Mouse (Mus musculus) E14TG2a.4 (cell line): ENCODE measurements at regions not wholly inside any gene's neighbourhood (a gene's known extent, or its start where the extent isn't known, plus 50 kb on each side); places are given as distances from the start of the nearest gene placed in this dataset.

ENCODE experiments used
- H3K27me3 ChIP-seq: 2 replicates; pipeline ENCODE4 v1.6.1; 2014; ENCODE audit warnings: low read length, control low read depth; ENCODE audit not compliant: insufficient read depth
- H3K36me3 ChIP-seq: 2 replicates; pipeline ENCODE4 v1.6.1; 2014; ENCODE audit warnings: low read length, control low read depth; ENCODE audit not compliant: insufficient read depth
- H3K4me1 ChIP-seq: replicated peaks from 2 replicates; pipeline ENCODE4 v1.6.1; 2014; ENCODE audit warnings: low read depth, low read length, control low read depth
- H3K4me3 ChIP-seq: replicated peaks from 2 replicates; pipeline ENCODE4 v1.5.1; 2014; ENCODE audit warnings: mild to moderate bottlenecking, low read length
- H3K9me3 ChIP-seq: 2 replicates; pipeline ENCODE4 v1.6.1; 2014; ENCODE audit warnings: low read length, control low read depth
- CTCF ChIP-seq: conservative IDR thresholded peaks from 2 replicates; pipeline ENCODE4 v1.5.1; 2014; ENCODE audit warnings: low read length
- NANOG ChIP-seq: IDR thresholded peaks from 2 replicates; pipeline ENCODE4 v1.6.1; 2014; ENCODE audit warnings: borderline replicate concordance, low read length, mixed read lengths
- POU5F1 ChIP-seq: IDR thresholded peaks from 2 replicates; pipeline ENCODE4 v1.6.1; 2014; ENCODE audit warnings: low read length, borderline replicate concordance

DNA sequence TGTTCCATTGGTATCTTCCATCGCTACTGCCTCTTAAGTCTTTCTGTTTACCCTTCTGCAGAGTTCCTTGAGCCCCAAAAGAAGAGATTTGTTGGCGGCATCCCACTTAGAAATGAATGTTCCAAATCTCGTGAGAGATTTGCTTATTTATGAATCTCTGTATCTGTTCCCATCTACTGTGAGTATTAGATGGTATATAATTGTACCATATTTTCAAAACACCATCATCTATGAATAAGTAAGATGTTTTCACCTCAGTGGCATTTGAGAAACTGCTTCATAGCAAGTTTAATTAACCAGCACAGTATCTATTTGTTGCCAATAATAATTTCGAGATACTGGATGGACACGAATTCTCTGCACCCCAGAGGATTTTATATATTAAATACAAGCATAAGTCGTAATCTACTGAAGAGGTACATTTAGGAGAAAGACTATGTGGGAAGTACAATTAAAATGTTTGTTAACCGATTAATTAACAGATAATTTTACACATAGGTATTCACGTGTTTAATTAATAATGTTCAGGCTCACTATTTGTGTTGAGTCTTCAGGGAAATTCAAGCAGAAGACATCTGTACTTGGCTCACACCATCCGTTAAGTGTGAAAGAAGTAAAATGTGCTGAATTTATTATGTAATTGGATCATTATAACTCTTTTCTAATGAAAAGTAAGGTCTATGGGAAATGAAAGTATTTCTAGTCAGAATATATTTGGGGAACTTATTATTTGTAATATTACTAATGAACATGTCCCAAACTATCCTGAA lies 224.0 kb upstream of the Xrcc4 start:
- Histone ChIP-seq H3K4me3 (no peak overlapping the region), H3K36me3 (no peaks in the 10 kb centered on the region), H3K9me3 (no peaks in the 10 kb centered on the region), H3K27me3 (no peaks in the 10 kb centered on the region), H3K4me1 (no peaks in the 10 kb centered on the region)
- TF ChIP-seq POU5F1 (no peak), CTCF (no peak), NANOG (no peak)

DNA sequence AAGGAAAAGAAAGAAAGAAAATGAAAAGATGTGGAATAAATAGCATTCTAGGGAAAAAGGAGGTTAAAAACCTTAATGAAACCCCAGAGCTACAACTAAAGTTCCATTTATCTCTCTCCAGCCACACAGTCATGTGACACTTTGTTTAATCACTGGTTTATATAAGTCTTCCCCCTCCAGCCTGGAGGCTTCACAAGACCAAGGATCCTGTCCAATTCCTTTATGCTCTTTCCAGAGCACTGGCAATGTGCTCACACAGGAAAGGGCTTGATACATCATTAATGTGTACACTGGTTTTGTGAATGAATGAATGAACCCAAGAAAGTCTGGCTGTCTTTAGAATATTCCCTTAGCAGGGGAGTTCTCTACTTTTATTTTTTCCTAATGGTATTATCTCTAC lies 221.1 kb upstream of the Xrcc4 start:
- H3K36me3 ChIP-seq: no peaks in the 10 kb centered on the region
- H3K27me3 ChIP-seq: no peaks in the 10 kb centered on the region
- no peak overlapping the region for H3K4me3 ChIP-seq
- H3K9me3 ChIP-seq: no peaks in the 10 kb centered on the region
- TF ChIP-seq CTCF (no peak), POU5F1 (no peak), NANOG (no peak)
- H3K4me1 ChIP-seq: no peaks in the 10 kb centered on the region

DNA sequence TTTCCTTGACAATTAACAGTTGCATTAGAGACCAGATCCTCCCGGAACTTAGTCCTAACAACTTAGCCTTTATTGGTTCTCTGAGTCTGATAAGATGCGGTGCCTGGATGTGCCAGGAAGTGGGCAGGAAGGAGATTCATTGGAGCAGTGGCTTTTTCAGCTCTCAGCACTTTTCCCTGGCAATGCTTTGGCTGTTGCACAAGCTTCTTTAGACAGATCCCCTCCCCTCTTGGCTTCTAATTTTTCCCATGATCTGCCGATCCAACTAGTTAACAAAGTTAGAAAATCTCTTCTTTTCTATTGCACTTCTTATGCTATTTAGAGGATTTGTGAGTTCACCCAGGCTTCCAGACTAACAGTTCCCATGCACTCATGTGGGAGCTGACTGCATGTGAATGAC lies 211.1 kb upstream of the Xrcc4 start:
- H3K4me3 ChIP-seq: no peak overlapping the region
- TF ChIP-seq CTCF: no peak
- TF ChIP-seq POU5F1: no peak
- TF ChIP-seq NANOG: no peak
- no peaks in the 10 kb centered on the region for H3K36me3 ChIP-seq
- no peaks in the 10 kb centered on the region for H3K9me3 ChIP-seq
- H3K4me1 ChIP-seq: no peaks in the 10 kb centered on the region
- H3K27me3 ChIP-seq: no peaks in the 10 kb centered on the region

DNA sequence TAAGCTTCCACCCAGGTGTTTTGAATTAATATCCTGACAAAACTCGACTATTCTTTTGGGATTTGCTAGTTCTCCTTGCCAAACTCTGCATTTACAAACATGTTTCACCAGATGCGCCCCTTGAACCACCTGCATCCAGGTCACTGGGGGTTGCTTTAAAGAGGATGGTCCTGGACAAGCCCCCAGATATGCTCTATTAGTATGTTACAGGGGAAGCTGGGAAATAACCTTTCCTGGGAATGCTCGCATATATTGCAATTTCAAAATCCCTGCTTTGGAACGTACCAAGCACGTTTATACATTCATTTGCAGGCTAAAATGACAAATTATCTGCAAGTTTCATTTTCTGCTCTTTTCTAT lies 205.2 kb upstream of the Xrcc4 start:
- no peak for TF ChIP-seq CTCF
- TF ChIP-seq NANOG: no peak
- no peak for TF ChIP-seq POU5F1
- Histone ChIP-seq H3K27me3 (no peaks in the 10 kb centered on the region), H3K4me3 (no peak overlapping the region)

DNA sequence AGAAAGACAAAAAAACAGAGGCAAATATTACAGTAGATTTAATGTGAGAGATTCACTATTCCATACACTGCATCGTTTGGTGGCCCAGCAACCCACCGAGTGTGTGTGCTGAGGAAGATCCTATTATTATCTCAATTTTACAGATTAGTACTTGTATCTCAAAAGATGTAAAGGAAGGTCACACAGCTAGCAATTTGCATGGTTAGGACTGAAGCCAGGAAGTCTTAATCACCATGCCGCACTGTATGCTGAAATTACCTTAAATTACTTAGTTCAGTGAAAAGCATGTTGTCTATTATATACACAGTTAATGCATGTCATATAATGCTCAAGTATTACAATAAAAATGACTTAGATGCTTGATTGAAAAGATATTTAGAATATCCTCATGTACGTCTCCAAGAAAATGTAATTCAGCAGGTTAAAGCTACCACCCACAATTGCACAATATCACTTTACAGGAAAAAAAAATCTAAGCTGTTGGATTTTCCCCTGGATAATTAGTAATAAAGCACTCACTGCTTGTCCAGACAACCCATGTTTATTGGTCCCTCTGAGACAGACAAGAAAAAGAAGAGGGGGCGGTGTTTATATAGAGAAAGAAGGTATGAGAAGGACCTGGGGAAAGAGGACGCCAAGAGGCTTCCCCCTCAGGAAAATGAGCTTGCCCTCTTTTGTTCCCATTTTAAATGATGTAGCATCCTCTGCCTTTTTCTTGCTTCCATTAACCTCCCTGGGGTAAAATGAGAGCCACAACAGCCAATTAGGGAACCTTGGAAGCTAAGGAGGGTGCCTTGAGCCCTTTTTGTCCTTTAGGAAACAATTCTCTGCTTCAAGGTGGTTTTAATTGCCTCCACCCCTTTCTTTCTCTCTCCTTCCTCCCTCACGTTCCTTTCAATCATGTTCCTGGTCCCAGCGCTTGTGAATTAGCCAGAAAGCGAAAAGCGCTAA lies 204.6 kb upstream of the Xrcc4 start:
- no peaks in the 10 kb centered on the region for H3K27me3 ChIP-seq
- H3K9me3 ChIP-seq: peaks cover 15% of the 10 kb centered on the region
- TF ChIP-seq CTCF (no peak), POU5F1 (no peak), NANOG (no peak)
- 0 out of 2 replicates have a peak, but pooled peaks cover 2% of the 10 kb centered on the region for H3K4me1 ChIP-seq
- H3K36me3 ChIP-seq: no peaks in the 10 kb centered on the region
- H3K4me3 ChIP-seq: no peak overlapping the region

More for the DNA sequence above, 205.2 kb upstream of the Xrcc4 start:
- peaks cover 15% of the 10 kb centered on the region for H3K9me3 ChIP-seq
- no peaks in the 10 kb centered on the region for H3K36me3 ChIP-seq
- 0 out of 2 replicates have a peak, but pooled peaks cover 2% of the 10 kb centered on the region for H3K4me1 ChIP-seq

DNA sequence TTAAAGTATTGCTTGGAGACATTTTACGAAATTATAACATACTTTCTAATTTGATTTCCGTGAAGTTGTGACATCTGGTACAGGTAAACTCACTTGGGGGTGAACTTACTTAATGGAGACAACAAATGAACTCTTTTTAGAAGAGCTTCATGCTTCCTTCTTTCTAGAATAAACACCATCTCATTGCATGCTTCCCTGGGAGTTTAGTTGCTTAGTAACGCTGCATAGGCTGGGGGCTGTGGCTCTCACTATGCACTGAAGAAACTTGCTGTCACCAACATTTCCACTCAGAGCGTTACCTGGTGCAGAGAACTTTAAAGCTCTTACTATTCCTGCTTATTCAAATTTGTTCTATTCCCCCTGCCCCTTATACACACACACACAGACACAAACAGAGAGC lies 203.5 kb upstream of the Xrcc4 start:
- no peaks in the 10 kb centered on the region for H3K36me3 ChIP-seq
- H3K4me1 ChIP-seq: 0 out of 2 replicates have a peak, but pooled peaks cover 2% of the 10 kb centered on the region
- H3K4me3 ChIP-seq: no peak overlapping the region
- H3K9me3 ChIP-seq: peaks cover 15% of the 10 kb centered on the region
- no peaks in the 10 kb centered on the region for H3K27me3 ChIP-seq
- no peak for TF ChIP-seq POU5F1
- no peak for TF ChIP-seq CTCF
- no peak for TF ChIP-seq NANOG

DNA sequence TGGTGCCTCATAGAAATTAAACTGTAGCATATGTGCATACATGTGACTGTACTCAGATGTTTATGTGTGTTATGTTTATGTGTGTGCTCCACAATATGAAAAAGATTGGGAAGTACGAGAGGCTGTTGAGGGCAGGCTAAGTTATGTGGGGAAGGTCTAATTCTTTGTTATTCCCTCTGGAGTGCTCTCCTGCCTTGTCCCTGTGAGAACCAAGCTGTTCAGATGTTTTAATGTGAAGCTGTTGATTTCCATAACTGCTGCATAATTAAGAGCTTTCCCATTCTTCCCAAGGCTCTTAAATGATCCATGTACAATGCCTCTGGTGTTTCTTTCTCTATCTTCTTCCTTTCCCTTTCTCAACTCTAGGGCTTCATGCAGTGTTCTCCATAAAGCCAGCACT lies 202.7 kb upstream of the Xrcc4 start:
- H3K36me3 ChIP-seq: no peaks in the 10 kb centered on the region
- H3K9me3 ChIP-seq: peaks cover 15% of the 10 kb centered on the region

DNA sequence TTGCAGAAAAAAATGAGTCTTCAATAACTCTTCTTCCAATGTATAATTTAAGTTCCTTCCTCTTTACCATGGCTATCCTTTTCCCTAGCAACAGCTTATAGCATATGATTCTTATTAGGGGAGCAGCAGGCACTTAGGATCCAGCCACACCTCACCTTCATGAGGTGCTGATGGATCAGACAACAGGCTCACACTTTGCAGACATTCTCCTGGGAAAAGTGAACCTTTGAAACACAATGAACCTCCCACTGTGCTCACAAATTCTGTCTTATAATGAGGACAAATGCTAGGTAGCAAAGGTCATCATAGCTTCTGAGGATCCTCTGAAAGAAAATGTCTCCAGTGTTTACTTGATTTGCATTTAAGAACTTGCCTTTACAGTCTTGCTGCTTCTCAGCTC lies 191.6 kb upstream of the Xrcc4 start:
- Histone ChIP-seq H3K4me3 (no peak overlapping the region), H3K36me3 (no peaks in the 10 kb centered on the region), H3K9me3 (peaks cover 27% of the 10 kb centered on the region), H3K4me1 (peaks cover 7% of the 10 kb centered on the region), H3K27me3 (no peaks in the 10 kb centered on the region)
- TF ChIP-seq NANOG (peak; percentile 64; the same call in 1 of the 2 replicates), CTCF (no peak)

More for the DNA sequence above, 202.7 kb upstream of the Xrcc4 start:
- Histone ChIP-seq H3K4me3 (no peak overlapping the region), H3K27me3 (no peaks in the 10 kb centered on the region), H3K4me1 (0 out of 2 replicates have a peak, but pooled peaks cover 2% of the 10 kb centered on the region)
- TF ChIP-seq CTCF: no peak
- TF ChIP-seq POU5F1: no peak
- TF ChIP-seq NANOG: no peak
